Mouse (Mus musculus): ENCODE data around the gene Tmem183a. TPM values are rescaled to one million over a fixed set of nuclear protein-coding genes. Genes with fewer than 3 reads are reported as not detected.

The Tmem183a gene
- 10 to 100 TPM; 60.3 to 71.7 TPM for total RNA-seq (2021)
- long read RNA-seq, transcript Tmem183a-201 (8 exons, 3,149 nt): major isoform, 62 of 83 reads
- long read RNA-seq, partial matches to known transcripts: 3 of 83 reads
- long read RNA-seq, other reads (novel, unspliced or antisense): 14 of 83 reads

GRCm38 (mm10) chr1:134361857-134362212 is at the start of gene Tmem183a:
Tmem183a (minus strand) TSS chr1:134361979.
- peak; percentile 95 to 96 for DNase-seq (ENCODE audit: low spot score in 2 of 2)

- DNase-seq (ENCODE audit: low spot score in 2 of 2): no peak
These were observed 46.3 kb upstream of the Tmem183a start for GRCm38 (mm10) chr1:134408080-134408479.

- DNase-seq (ENCODE audit: low spot score in 2 of 2): no peak
These were observed 44.6 kb upstream of the Tmem183a start for GRCm38 (mm10) chr1:134406414-134406771.

- DNase-seq (ENCODE audit: low spot score in 2 of 2): peak; percentile 44 to 55
These were observed 44.0 kb upstream of the Tmem183a start, which contains the start of gene Cyb5r1 for GRCm38 (mm10) chr1:134405509-134406413. Cyb5r1 (plus strand) TSS chr1:134405559.

- no peak for DNase-seq (ENCODE audit: low spot score in 2 of 2)
These were observed 38.0 kb upstream of the Tmem183a start for GRCm38 (mm10) chr1:134399735-134400134.

- DNase-seq (ENCODE audit: low spot score in 2 of 2): no peak
These were observed 36.4 kb upstream of the Tmem183a start for GRCm38 (mm10) chr1:134398210-134398609.

- no peak for DNase-seq (ENCODE audit: low spot score in 2 of 2)
These were observed 32.0 kb upstream of the Tmem183a start for GRCm38 (mm10) chr1:134393827-134394226.

GRCm38 (mm10) chr1:134385666-134386065 is 23.9 kb upstream of the Tmem183a start, which contains the start of gene 4933406M09Rik:
4933406M09Rik (plus strand) TSS chr1:134385940.
- DNase-seq (ENCODE audit: low spot score in 2 of 2): no peak

GRCm38 (mm10) chr1:134385176-134385575 is 23.4 kb upstream of the Tmem183a start:
- no peak for DNase-seq (ENCODE audit: low spot score in 2 of 2)

GRCm38 (mm10) chr1:134384581-134384980 is 22.8 kb upstream of the Tmem183a start:
- DNase-seq (ENCODE audit: low spot score in 2 of 2): no peak

GRCm38 (mm10) chr1:134381795-134382625 is 20.2 kb upstream of the Tmem183a start:
- peak in 1 of 2 experiments; percentile 38 for DNase-seq (ENCODE audit: low spot score in 2 of 2)

GRCm38 (mm10) chr1:134381051-134381450 is 19.3 kb upstream of the Tmem183a start:
- DNase-seq (ENCODE audit: low spot score in 2 of 2): no peak

- DNase-seq (ENCODE audit: low spot score in 2 of 2): no peak
These were observed 12.3 kb upstream of the Tmem183a start for GRCm38 (mm10) chr1:134374124-134374523.

GRCm38 (mm10) chr1:134368777-134369337 is 7.1 kb upstream of the Tmem183a start:
- peak in 1 of 2 experiments; percentile 75 for DNase-seq (ENCODE audit: low spot score in 2 of 2)

- DNase-seq (ENCODE audit: low spot score in 2 of 2): no peak
These were observed 3.7 kb upstream of the Tmem183a start for GRCm38 (mm10) chr1:134365491-134365890.

- no peak for DNase-seq (ENCODE audit: low spot score in 2 of 2)
These were observed 1.4 kb upstream of the Tmem183a start for GRCm38 (mm10) chr1:134363194-134363593.

- no peak for DNase-seq (ENCODE audit: low spot score in 2 of 2)
These were observed 453 bp downstream of the Tmem183a start for GRCm38 (mm10) chr1:134361195-134361856.

- no peak for DNase-seq (ENCODE audit: low spot score in 2 of 2)
These were observed 1.1 kb downstream of the Tmem183a start for GRCm38 (mm10) chr1:134360656-134361055.

GRCm38 (mm10) chr1:134357461-134357860 is 4.3 kb downstream of the Tmem183a start:
- DNase-seq (ENCODE audit: low spot score in 2 of 2): no peak

- DNase-seq (ENCODE audit: low spot score in 2 of 2): no peak
These were observed 8.5 kb downstream of the Tmem183a start for GRCm38 (mm10) chr1:134353326-134353725.

- DNase-seq (ENCODE audit: low spot score in 2 of 2): no peak
These were observed 14.0 kb downstream of the Tmem183a start for GRCm38 (mm10) chr1:134347791-134348190.
